Mouse (Mus musculus): ENCODE measurements around the gene Actrt2. TPM values are rescaled to one million over a fixed set of nuclear protein-coding genes. Genes with fewer than 3 reads are reported as not detected.

The Actrt2 gene
- polyA plus RNA-seq, 1 experiment from 2014 or later: not detected

- DNase-seq (ENCODE audit: low spot score): peak; percentile 89
- Histone ChIP-seq H3K27ac (peak overlapping the region; percentile 76), H3K27me3 (ENCODE audit: low read depth, poor library complexity, severe bottlenecking) (0 out of 2 replicates have a peak, but pooled peaks cover 6% of the 10 kb centered on the region), H3K4me1 (peaks cover 70% of the 10 kb centered on the region), H3K9me3 (replicated peaks) (no peaks in the 10 kb centered on the region), H3K36me3 (no peaks in the 10 kb centered on the region), H3K4me3 (peak overlapping the region; percentile 24; the same call in 1 of the 2 replicates)
- 4% methylated on average over 12 of the region's 12 CpGs for WGBS
Measured at GRCm38 (mm10) chr4:154674541-154674940, 6.9 kb upstream of the Actrt2 start.

- Histone ChIP-seq H3K27ac (peak overlapping the region; percentile 76), H3K36me3 (no peaks in the 10 kb centered on the region), H3K4me1 (peaks cover 75% of the 10 kb centered on the region), H3K4me3 (no peak overlapping the region), H3K27me3 (ENCODE audit: low read depth, poor library complexity, severe bottlenecking) (0 out of 2 replicates have a peak, but pooled peaks cover 6% of the 10 kb centered on the region), H3K9me3 (replicated peaks) (no peaks in the 10 kb centered on the region)
- WGBS: 78% methylated on average over 4 of the region's 4 CpGs
- DNase-seq (ENCODE audit: low spot score): no peak
Measured at GRCm38 (mm10) chr4:154673986-154674385, 6.3 kb upstream of the Actrt2 start.

GRCm38 (mm10) chr4:154672027-154672426 is 4.4 kb upstream of the Actrt2 start:
- H3K9me3 ChIP-seq (replicated peaks): no peaks in the 10 kb centered on the region
- no peaks in the 10 kb centered on the region for H3K36me3 ChIP-seq
- H3K27ac ChIP-seq: peak overlapping the region; percentile 87
- 0 out of 2 replicates have a peak, but pooled peaks cover 3% of the 10 kb centered on the region for H3K27me3 ChIP-seq (ENCODE audit: low read depth, poor library complexity, severe bottlenecking)
- DNase-seq (ENCODE audit: low spot score): peak; percentile 75
- peak overlapping the region; percentile 11; the same call in 1 of the 2 replicates for H3K4me3 ChIP-seq
- H3K4me1 ChIP-seq: peaks cover 69% of the 10 kb centered on the region
- 21% methylated on average over 1 of the region's 1 CpGs for WGBS

GRCm38 (mm10) chr4:154671232-154671912 is 3.7 kb upstream of the Actrt2 start:
- peaks cover 7% of the 10 kb centered on the region; the same call in 1 of the 2 replicates for H3K27me3 ChIP-seq (ENCODE audit: low read depth, poor library complexity, severe bottlenecking)
- H3K9me3 ChIP-seq (replicated peaks): no peaks in the 10 kb centered on the region
- no peaks in the 10 kb centered on the region for H3K36me3 ChIP-seq
- peak; percentile 63 for DNase-seq (ENCODE audit: low spot score)
- WGBS: 30% methylated on average over 8 of the region's 8 CpGs
- peak overlapping the region; percentile 87 for H3K27ac ChIP-seq
- peak overlapping the region; percentile 11 for H3K4me3 ChIP-seq
- H3K4me1 ChIP-seq: peaks cover 72% of the 10 kb centered on the region

GRCm38 (mm10) chr4:154662681-154663215 is 4.9 kb downstream of the Actrt2 start:
- no peak overlapping the region for H3K4me3 ChIP-seq
- H3K27me3 ChIP-seq (ENCODE audit: low read depth, poor library complexity, severe bottlenecking): peaks cover 33% of the 10 kb centered on the region
- no peak for DNase-seq (ENCODE audit: low spot score)
- WGBS: 53% methylated on average over 12 of the region's 12 CpGs
- peak overlapping the region; percentile 76 for H3K27ac ChIP-seq
- H3K36me3 ChIP-seq: no peaks in the 10 kb centered on the region
- peaks cover 82% of the 10 kb centered on the region for H3K4me1 ChIP-seq
- no peaks in the 10 kb centered on the region for H3K9me3 ChIP-seq (replicated peaks)

- whole genome bisulfite sequencing: 34% methylated on average over 6 of the region's 6 CpGs
- Histone ChIP-seq H3K9me3 (replicated peaks) (no peaks in the 10 kb centered on the region), H3K27me3 (ENCODE audit: low read depth, poor library complexity, severe bottlenecking) (peaks cover 24% of the 10 kb centered on the region), H3K27ac (0 out of 2 replicates have a peak overlapping the region, but pooled peaks have one; percentile 38), H3K36me3 (no peaks in the 10 kb centered on the region), H3K4me3 (no peak overlapping the region), H3K4me1 (peaks cover 90% of the 10 kb centered on the region)
- DNase-seq (ENCODE audit: low spot score): no peak
Measured at GRCm38 (mm10) chr4:154661256-154661655, 6.4 kb downstream of the Actrt2 start.

GRCm38 (mm10) chr4:154660025-154660424 is 7.6 kb downstream of the Actrt2 start:
- Histone ChIP-seq H3K27me3 (ENCODE audit: low read depth, poor library complexity, severe bottlenecking) (peaks cover 19% of the 10 kb centered on the region), H3K36me3 (no peaks in the 10 kb centered on the region), H3K4me3 (no peak overlapping the region), H3K27ac (peak overlapping the region; percentile 66), H3K9me3 (replicated peaks) (no peaks in the 10 kb centered on the region), H3K4me1 (peaks cover 88% of the 10 kb centered on the region)
- DNase-seq (ENCODE audit: low spot score): no peak

- Histone ChIP-seq H3K4me3 (no peak overlapping the region), H3K27me3 (ENCODE audit: low read depth, poor library complexity, severe bottlenecking) (no peaks in the 10 kb centered on the region), H3K36me3 (no peaks in the 10 kb centered on the region), H3K4me1 (peaks cover 64% of the 10 kb centered on the region), H3K9me3 (replicated peaks) (no peaks in the 10 kb centered on the region), H3K27ac (peak overlapping the region; percentile 59)
- DNase-seq (ENCODE audit: low spot score): no peak
- 81% methylated on average over 15 of the region's 15 CpGs for whole genome bisulfite sequencing
Measured at GRCm38 (mm10) chr4:154655134-154655910, 12.3 kb downstream of the Actrt2 start.

- Histone ChIP-seq H3K4me3 (no peak overlapping the region), H3K36me3 (no peaks in the 10 kb centered on the region), H3K9me3 (replicated peaks) (no peaks in the 10 kb centered on the region)
Measured at GRCm38 (mm10) chr4:154652494-154652893, 15.2 kb downstream of the Actrt2 start.

GRCm38 (mm10) chr4:154649083-154649747 is 18.5 kb downstream of the Actrt2 start:
- 73% methylated on average over 19 of the region's 19 CpGs for WGBS
- no peak for DNase-seq (ENCODE audit: low spot score)
- Histone ChIP-seq H3K4me1 (peaks cover 37% of the 10 kb centered on the region), H3K27ac (peak overlapping the region; percentile 65), H3K9me3 (replicated peaks) (no peaks in the 10 kb centered on the region; the same call in 1 of the 2 replicates), H3K36me3 (peaks cover 18% of the 10 kb centered on the region), H3K4me3 (no peak overlapping the region), H3K27me3 (ENCODE audit: low read depth, poor library complexity, severe bottlenecking) (peaks cover 6% of the 10 kb centered on the region; the same call in 1 of the 2 replicates)

More at GRCm38 (mm10) chr4:154652494-154652893, 15.2 kb downstream of the Actrt2 start:
- Histone ChIP-seq H3K4me1 (peaks cover 54% of the 10 kb centered on the region), H3K27me3 (ENCODE audit: low read depth, poor library complexity, severe bottlenecking) (peaks cover 4% of the 10 kb centered on the region; the same call in 1 of the 2 replicates), H3K27ac (peak overlapping the region; percentile 72)
- DNase-seq (ENCODE audit: low spot score): no peak
- 17% methylated on average over 5 of the region's 5 CpGs for WGBS

GRCm38 (mm10) chr4:154642496-154642895 is 25.2 kb downstream of the Actrt2 start:
- whole genome bisulfite sequencing: 2% methylated on average over 6 of the region's 6 CpGs
- Histone ChIP-seq H3K27me3 (ENCODE audit: low read depth, poor library complexity, severe bottlenecking) (peaks cover 65% of the 10 kb centered on the region), H3K4me3 (peak overlapping the region; percentile 97; the same call in 1 of the 2 replicates), H3K9me3 (replicated peaks) (no peaks in the 10 kb centered on the region; the same call in 1 of the 2 replicates), H3K27ac (peak overlapping the region; percentile 99), H3K4me1 (peaks cover 70% of the 10 kb centered on the region), H3K36me3 (peaks cover 18% of the 10 kb centered on the region)
- no peak for DNase-seq (ENCODE audit: low spot score)

Measured in limb, embryonic 10.5 days (tissue).